Mouse (Mus musculus): ENCODE measurements around the gene Mthfr. TPM values are rescaled to one million over a fixed set of nuclear protein-coding genes. Genes with fewer than 3 reads are reported as not detected.

Mthfr gene
- polyA plus RNA-seq, 1 experiment from 2014 or later, result 15.9 TPM

DNA sequence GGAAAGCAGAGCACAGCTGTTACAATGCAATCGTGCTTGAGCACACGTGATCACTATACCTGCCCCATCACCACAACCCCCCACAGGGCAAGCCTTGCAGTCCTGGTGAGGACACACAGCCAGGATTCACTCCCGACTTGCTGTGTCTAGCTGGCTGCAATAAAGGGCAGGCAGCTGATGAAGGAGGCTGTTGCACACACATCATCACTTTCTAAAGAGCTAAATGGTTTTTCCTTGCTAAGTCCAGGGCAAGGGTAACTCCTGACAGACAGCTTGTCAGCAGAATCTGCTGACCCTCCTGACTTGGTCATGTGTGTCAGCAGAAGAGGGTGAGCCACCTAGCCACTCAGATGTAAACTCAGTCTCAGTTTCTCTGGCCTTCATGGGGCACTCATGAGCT is 21.9 kb upstream of the Mthfr start:
- WGBS, result 64% methylated on average over 3 of the region's 3 CpGs
- peaks cover 100% of the 10 kb centered on the region for H3K36me3 ChIP-seq (ENCODE audit: poor library complexity, severe bottlenecking)
- H3K4me3 ChIP-seq, result no peak overlapping the region
- peaks cover 15% of the 10 kb centered on the region for H3K4me1 ChIP-seq
- no peak overlapping the region for H3K9ac ChIP-seq
- H3K9me3 ChIP-seq (replicated peaks), result no peaks in the 10 kb centered on the region
- H3K27ac ChIP-seq, result no peak overlapping the region
- H3K4me2 ChIP-seq, result no peak overlapping the region
- ATAC-seq, result no peak
- no peaks in the 10 kb centered on the region for H3K27me3 ChIP-seq

DNA sequence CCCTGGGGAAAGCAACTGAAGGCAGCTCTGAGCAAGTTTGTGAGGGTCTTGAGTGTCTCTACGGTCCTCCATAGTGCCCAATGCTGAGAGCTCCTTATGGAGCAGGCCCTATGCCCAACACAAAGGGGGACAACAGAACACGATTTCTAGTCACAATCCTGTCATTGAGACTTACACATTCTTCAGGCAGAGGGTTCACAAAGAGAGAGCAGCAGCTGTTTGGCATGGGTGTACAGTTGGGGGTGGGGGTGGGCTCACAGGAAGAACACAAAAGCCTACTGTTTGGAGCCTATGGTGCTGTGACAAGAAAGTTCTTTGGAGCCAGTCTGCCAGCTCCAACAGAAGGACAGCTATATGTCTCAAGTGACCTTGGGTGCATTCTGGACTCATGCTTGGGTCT is 20.5 kb upstream of the Mthfr start:
- Histone ChIP-seq H3K4me2 (no peak overlapping the region), H3K36me3 (ENCODE audit: poor library complexity, severe bottlenecking) (peaks cover 100% of the 10 kb centered on the region), H3K9me3 (replicated peaks) (no peaks in the 10 kb centered on the region), H3K9ac (peak overlapping the region; percentile 9; the same call in 1 of the 2 replicates), H3K27me3 (no peaks in the 10 kb centered on the region), H3K4me1 (peaks cover 15% of the 10 kb centered on the region), H3K4me3 (no peak overlapping the region), H3K27ac (peak overlapping the region; percentile 68)
- WGBS, result 45% methylated on average over 2 of the region's 2 CpGs
- ATAC-seq, result peak; percentile 60; the same call in 1 of the 2 replicates

DNA sequence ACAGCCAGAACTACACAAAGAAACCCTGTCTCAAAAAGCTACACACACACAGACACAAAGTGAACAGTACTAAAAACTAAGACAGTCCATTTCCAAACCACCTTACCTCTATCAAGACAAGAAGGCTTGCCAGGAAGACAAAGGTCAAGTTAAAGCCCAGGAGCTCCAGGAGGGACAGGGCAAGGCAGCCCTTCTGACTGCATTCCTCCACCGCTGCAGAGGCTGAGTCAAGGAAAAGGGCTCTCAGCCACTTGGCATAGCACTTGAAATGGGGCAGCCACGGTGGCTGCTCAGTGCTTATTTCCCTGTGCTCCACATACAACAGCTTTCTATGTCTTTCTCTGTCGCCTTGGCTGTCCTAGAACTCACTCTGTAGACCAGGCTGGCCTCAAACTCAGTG is 14.9 kb upstream of the Mthfr start:
- H3K9ac ChIP-seq, result no peak overlapping the region
- H3K4me3 ChIP-seq, result no peak overlapping the region
- H3K4me1 ChIP-seq, result peaks cover 7% of the 10 kb centered on the region
- H3K27ac ChIP-seq, result no peak overlapping the region
- H3K9me3 ChIP-seq (replicated peaks), result no peaks in the 10 kb centered on the region
- no peak for ATAC-seq
- H3K36me3 ChIP-seq (ENCODE audit: poor library complexity, severe bottlenecking), result peaks cover 97% of the 10 kb centered on the region
- H3K4me2 ChIP-seq, result no peak overlapping the region
- 90% methylated on average over 3 of the region's 3 CpGs for WGBS
- H3K27me3 ChIP-seq, result no peaks in the 10 kb centered on the region

DNA sequence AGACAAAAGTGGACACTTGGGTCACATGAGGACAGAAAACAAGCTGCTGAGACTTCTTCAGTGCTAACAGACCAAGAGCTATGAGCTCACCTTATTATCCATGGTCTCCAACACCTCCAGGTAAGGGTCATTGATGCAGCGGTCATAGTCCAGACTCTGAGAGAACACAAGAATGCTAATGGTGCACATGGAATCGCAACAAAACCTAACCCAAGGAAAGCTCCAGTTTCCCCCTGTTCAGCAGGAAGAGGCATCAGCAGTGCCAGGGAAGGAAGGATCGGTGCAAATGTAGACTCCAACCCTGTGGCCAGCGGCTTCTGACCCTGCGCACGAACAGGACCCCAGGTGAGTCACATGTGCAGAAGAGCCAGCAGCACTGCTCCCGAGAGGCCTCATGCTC is 9.6 kb upstream of the Mthfr start:
- Histone ChIP-seq H3K27me3 (no peaks in the 10 kb centered on the region), H3K27ac (no peak overlapping the region), H3K9me3 (replicated peaks) (no peaks in the 10 kb centered on the region), H3K9ac (no peak overlapping the region), H3K4me1 (no peaks in the 10 kb centered on the region), H3K4me2 (no peak overlapping the region), H3K4me3 (no peak overlapping the region), H3K36me3 (ENCODE audit: poor library complexity, severe bottlenecking) (peaks cover 81% of the 10 kb centered on the region)
- no peak for ATAC-seq
- WGBS, result 94% methylated on average over 7 of the region's 7 CpGs

DNA sequence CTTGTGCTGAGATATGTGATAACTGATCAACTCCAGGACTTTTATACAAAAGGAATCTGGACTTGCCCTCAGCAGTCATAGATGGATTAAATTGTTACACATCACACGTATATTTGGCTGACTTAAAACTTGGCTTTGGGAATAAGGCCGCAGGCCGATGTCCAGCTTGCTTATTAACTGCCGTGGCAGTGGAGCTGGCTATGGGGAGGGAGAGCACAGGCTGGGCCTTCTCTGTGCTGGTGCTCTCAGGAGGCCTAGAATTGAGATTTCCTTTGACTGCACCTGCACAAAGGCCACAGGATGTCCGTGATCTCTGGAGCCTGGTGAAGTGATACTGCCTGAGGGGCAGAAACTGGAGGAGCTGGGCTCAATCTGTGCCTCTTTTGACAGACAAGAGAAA is 8.4 kb upstream of the Mthfr start:
- WGBS, result 82% methylated on average over 5 of the region's 5 CpGs
- no peaks in the 10 kb centered on the region for H3K4me1 ChIP-seq
- no peaks in the 10 kb centered on the region for H3K9me3 ChIP-seq (replicated peaks)
- no peak overlapping the region for H3K27ac ChIP-seq
- no peak overlapping the region for H3K9ac ChIP-seq
- H3K27me3 ChIP-seq, result no peaks in the 10 kb centered on the region
- no peak overlapping the region for H3K4me2 ChIP-seq
- no peak for ATAC-seq
- peaks cover 81% of the 10 kb centered on the region for H3K36me3 ChIP-seq (ENCODE audit: poor library complexity, severe bottlenecking)
- H3K4me3 ChIP-seq, result no peak overlapping the region

DNA sequence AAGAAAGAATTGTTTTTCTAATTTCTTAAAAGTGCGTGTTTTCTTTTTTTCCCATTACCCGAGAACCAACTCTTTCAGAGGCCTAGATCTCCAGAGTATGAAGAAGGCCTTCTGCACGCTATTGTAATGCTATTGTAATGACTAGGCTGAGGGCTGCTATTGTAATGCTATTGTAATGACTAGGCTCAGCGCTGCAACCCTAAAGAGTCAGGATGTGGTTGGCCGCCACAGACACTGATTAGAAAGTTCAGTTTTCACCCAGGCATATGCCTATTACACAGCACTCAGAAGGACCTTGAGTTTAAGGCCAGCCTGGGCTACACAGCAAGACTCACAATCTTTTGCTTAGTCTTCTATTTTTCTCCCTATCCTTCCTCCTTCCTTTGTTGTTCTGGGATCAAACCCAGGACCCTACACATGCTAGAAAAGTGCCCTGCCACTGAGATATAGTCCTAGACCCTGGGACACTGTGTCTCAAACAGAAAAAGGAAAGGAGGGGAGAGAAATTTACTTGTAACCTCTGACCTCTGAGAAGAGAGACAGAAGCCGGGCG is 4.9 kb upstream of the Mthfr start:
- H3K9me3 ChIP-seq (replicated peaks), result no peaks in the 10 kb centered on the region
- H3K4me1 ChIP-seq, result peaks cover 9% of the 10 kb centered on the region
- H3K9ac ChIP-seq, result no peak overlapping the region
- H3K27me3 ChIP-seq, result no peaks in the 10 kb centered on the region
- H3K27ac ChIP-seq, result no peak overlapping the region
- no peak overlapping the region for H3K4me3 ChIP-seq
- no peak for ATAC-seq
- WGBS, result 73% methylated on average over 7 of the region's 7 CpGs
- H3K36me3 ChIP-seq (ENCODE audit: poor library complexity, severe bottlenecking), result peaks cover 63% of the 10 kb centered on the region
- H3K4me2 ChIP-seq, result no peak overlapping the region

DNA sequence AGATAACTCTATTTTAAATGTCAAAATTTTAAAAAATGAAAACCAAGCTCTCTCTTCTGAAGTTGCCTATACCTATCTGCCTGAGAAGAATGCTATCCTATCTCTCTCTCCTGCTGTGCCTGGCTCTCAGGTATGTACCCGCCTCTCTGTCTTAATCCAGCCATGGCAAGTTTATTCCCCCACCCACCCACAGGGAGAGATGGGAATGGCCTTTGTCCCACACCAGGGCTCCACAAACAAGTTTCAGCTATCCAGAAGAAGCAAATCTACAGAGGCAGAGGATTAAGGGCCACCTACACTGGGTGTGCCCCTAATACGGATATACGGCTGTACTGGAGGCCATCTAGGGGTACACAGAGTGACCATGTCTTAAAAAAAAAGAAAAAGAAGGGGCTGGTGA is 3.4 kb upstream of the Mthfr start:
- Histone ChIP-seq H3K36me3 (ENCODE audit: poor library complexity, severe bottlenecking) (peaks cover 52% of the 10 kb centered on the region), H3K9me3 (replicated peaks) (no peaks in the 10 kb centered on the region), H3K4me1 (peaks cover 23% of the 10 kb centered on the region), H3K27ac (no peak overlapping the region), H3K9ac (no peak overlapping the region), H3K27me3 (no peaks in the 10 kb centered on the region), H3K4me2 (no peak overlapping the region), H3K4me3 (no peak overlapping the region)
- 85% methylated on average over 3 of the region's 3 CpGs for WGBS
- no peak for ATAC-seq

DNA sequence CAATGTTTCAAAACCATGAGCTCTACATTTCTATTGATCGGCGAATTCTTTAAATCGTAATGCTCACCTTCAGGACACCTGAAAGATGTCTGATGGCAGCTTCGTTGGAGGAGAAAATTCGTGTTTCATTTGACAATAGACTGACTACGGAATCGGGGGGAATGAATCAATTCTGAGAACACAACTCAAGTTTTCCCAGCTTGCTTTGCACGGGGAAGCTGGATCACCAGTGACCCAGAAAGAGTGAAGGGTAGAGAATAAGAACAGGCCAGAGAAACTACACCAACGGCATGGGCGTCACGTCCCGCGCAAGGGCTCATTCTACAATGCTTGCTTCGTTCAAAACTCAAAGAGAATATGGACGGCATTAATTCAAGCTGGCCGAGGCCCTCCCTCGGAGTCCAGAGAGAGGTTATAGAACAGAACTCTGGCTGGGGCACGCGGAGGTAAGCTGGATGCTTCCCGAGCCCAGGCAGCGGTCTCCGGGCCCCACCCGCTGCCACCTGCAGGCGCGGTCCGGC is 738 bp upstream of the Mthfr start:
- peaks cover 50% of the 10 kb centered on the region for H3K4me1 ChIP-seq
- WGBS, result 6% methylated on average over 26 of the region's 26 CpGs
- peak overlapping the region; percentile 90 for H3K4me3 ChIP-seq
- peaks cover 44% of the 10 kb centered on the region for H3K36me3 ChIP-seq (ENCODE audit: poor library complexity, severe bottlenecking)
- peak overlapping the region; percentile 87 for H3K27ac ChIP-seq
- H3K4me2 ChIP-seq, result peak overlapping the region; percentile 70
- no peaks in the 10 kb centered on the region for H3K27me3 ChIP-seq
- peak overlapping the region; percentile 88 for H3K9ac ChIP-seq
- no peaks in the 10 kb centered on the region for H3K9me3 ChIP-seq (replicated peaks)
- ATAC-seq, result no peak

DNA sequence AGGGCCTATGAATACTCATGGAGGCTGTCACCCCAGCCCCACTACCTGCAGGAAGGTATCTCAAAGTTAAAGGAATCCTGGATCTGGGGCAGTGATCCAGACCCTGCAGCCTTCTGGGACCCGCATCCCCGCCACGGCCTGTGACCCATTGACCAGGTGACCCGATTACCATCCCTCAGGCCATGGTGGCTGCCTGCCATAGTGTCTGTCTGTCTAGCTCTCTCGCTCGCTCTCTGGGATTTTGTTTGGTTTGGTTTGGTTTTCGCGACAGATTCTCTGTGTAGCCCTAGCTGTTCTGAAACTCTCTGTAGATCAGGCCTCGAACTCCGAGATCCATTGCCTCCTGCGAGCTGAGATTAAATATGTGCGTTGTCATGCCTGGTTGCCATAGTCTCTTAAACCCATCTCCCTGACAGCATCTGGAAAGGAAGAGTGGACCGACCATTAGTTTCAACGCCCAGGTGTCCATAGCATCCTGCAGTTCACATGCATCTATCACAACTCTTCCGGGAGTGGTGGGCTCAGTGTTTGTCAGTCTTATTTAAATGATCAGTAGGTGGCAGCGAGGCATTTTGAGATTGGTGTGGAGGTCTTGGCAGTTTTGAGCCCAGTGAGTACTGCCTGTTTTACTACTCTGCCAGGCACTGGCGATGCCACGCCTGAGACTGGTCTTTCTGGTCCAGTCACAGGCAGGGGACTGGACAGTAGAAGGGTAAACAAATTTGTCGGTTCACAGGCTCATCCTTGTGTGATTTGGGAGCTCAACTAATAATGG is 564 bp downstream of the Mthfr start:
- H3K36me3 ChIP-seq (ENCODE audit: poor library complexity, severe bottlenecking), result peaks cover 40% of the 10 kb centered on the region
- no peaks in the 10 kb centered on the region for H3K27me3 ChIP-seq
- H3K9me3 ChIP-seq (replicated peaks), result no peaks in the 10 kb centered on the region
- ATAC-seq, result no peak
- H3K9ac ChIP-seq, result peak overlapping the region; percentile 74
- H3K4me2 ChIP-seq, result peak overlapping the region; percentile 92
- peak overlapping the region; percentile 66 for H3K27ac ChIP-seq
- peaks cover 55% of the 10 kb centered on the region for H3K4me1 ChIP-seq
- WGBS, result 19% methylated on average over 19 of the region's 19 CpGs
- H3K4me3 ChIP-seq, result peak overlapping the region; percentile 90

DNA sequence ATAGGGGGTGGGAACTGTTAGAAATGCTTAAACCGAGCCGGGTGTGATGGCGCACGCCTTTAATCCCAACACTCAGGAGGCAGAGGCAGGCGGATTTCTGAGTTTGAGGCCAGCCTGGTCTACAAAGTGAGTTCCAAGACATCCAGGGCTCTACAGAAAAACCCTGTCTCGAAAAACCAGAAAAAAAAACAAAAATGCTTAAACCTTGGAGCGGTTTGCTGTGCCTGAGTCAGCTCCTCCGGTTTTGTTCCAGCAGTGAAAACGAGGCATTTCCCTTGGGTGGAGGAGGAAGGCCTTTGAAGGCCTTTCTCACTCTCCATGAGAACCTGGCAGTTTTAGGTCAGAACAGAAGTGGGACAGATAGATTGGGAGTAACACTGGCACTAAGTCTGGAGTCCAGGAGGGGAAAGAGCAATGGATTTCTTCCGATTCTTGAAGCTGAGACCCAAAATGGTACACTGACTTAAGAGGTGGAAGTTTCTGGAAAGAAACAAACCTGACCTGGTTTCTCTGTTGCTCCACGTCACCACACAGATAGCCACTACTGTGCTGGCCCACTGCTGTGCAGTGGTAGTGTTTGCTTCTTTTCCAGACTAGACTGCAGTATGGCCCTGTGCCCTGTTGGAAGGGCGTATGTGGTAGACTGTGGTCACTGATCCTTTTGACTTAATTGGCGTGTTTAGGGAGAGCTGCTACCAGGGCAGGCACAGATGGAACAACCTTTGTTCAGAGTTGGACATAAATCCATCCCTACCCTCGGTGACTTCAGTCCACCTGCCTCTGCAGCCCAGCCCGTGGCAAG is 1.4 kb downstream of the Mthfr start:
- Histone ChIP-seq H3K4me2 (peak overlapping the region; percentile 92), H3K27ac (peak overlapping the region; percentile 78), H3K27me3 (no peaks in the 10 kb centered on the region), H3K4me3 (peak overlapping the region; percentile 90), H3K4me1 (peaks cover 56% of the 10 kb centered on the region), H3K9me3 (replicated peaks) (no peaks in the 10 kb centered on the region), H3K36me3 (ENCODE audit: poor library complexity, severe bottlenecking) (peaks cover 40% of the 10 kb centered on the region), H3K9ac (peak overlapping the region; percentile 69; the same call in 1 of the 2 replicates)
- ATAC-seq, result no peak
- 63% methylated on average over 15 of the region's 15 CpGs for WGBS

DNA sequence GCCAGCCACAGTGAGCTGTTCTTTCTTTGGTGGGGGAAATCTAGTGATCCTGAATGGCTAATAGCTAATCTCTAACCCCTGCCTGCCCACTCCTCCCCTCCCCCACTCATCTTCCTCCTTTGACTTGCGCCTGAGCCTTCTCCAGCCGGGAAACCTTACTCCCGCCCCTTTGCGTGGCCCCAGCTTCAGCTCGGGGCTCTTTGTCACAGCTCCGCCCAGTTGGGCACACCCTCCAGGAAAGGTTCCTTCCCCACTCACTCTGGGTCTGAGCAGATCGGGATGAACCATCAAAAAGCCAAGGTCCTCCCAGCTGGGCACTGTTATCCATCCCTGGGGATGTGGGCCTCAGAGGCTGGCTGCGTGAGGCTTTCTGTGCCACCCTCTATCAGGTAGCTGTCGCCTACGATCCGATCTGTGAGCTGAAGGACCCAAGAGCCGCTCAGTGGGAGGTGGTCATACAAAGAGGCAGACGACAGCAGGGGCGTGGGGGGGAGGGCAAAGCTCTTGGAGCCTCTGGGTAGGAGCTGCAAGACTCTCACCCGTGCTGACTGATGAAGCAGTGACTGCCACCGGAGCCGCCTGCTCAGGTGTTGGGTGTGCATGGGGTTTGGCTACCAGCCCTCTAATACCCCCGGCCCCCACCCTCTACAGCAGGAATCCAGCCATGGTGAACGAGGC is 2.2 kb downstream of the Mthfr start:
- H3K4me1 ChIP-seq, result peaks cover 56% of the 10 kb centered on the region
- H3K9me3 ChIP-seq (replicated peaks), result no peaks in the 10 kb centered on the region
- under 1% methylated on average over 19 of the region's 19 CpGs for WGBS
- peak overlapping the region; percentile 44 for H3K4me3 ChIP-seq
- H3K36me3 ChIP-seq (ENCODE audit: poor library complexity, severe bottlenecking), result peaks cover 40% of the 10 kb centered on the region
- ATAC-seq, result peak; percentile 15; the same call in 1 of the 2 replicates
- peak overlapping the region; percentile 69 for H3K9ac ChIP-seq
- peak overlapping the region; percentile 92 for H3K4me2 ChIP-seq
- H3K27ac ChIP-seq, result peak overlapping the region; percentile 78
- H3K27me3 ChIP-seq, result no peaks in the 10 kb centered on the region
